Mouse (Mus musculus): Measurements from ENCODE around the gene 2310022B05Rik. TPM values are rescaled to one million over a fixed set of nuclear protein-coding genes. Genes with fewer than 3 reads are reported as not detected.

The 2310022B05Rik gene
- polyA plus RNA-seq, 1 experiment from 2014 or later = 24.4 TPM

DNA sequence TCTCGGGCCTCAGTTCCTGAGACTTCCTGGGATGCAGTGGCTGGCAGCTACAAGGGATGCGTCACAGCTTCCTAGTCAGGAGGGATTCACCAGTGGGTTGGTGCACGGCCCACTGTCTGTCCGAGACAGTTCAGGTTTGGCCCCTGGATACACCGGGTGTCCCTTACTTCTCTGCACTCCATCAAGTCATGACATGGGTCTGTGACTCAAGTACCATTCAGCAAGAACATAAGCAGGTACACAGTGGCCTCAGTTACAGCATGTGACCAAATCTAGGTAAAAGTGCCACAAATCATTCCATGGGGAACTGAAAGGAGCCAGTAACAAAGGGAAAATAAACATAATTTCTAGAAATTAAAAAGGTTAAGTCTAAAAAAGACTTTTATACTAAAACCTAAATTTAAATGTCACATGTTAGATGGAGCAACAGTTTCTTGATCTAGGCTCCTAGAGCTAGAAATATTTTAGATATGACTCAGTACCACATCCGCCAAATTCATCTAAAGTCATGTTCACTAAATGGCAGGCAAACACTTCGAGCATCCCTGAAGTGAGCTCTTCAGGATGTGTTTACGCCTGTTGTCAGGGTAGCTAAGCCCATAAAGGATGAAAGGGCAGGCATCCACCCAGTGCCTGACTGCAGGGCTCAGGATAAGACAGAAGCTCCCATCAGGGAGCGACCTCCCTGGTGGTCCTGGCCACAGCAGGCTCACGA lies 18.1 kb upstream of the 2310022B05Rik start:
- no peak for ATAC-seq
- Histone ChIP-seq H3K4me1 (replicated peaks) (0 out of 2 replicates have a peak, but pooled peaks cover 3% of the 10 kb centered on the region), H3K36me3 (peaks cover 20% of the 10 kb centered on the region), H3K27ac (no peak overlapping the region), H3K9ac (no peak overlapping the region), H3K27me3 (replicated peaks) (no peaks in the 10 kb centered on the region), H3K4me3 (replicated peaks) (no peak overlapping the region), H3K4me2 (replicated peaks) (no peak overlapping the region), H3K9me3 (no peaks in the 10 kb centered on the region)
- WGBS = 80% methylated on average over 10 of the region's 10 CpGs

DNA sequence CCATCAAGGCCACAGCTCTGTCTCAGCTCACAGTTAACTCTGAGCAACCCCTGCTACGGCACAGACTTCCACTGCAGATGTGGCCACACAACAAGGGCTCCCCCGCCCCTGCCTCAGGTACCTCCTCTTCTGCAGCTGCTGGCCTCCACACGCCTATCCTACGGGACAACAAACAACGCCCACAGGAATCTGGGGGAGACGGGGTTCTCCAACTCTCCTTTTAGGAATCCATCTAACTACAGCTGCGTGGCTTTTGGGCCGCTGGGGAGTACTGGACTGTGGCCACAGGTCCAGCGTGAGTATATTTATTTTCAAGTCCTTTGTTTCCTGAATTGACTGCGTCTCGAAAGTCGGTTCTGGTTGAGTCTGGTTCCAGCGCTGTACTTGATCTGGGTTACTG lies 15.1 kb upstream of the 2310022B05Rik start:
- Histone ChIP-seq H3K9ac (no peak overlapping the region), H3K9me3 (no peaks in the 10 kb centered on the region), H3K36me3 (peaks cover 20% of the 10 kb centered on the region), H3K27me3 (replicated peaks) (no peaks in the 10 kb centered on the region), H3K4me1 (replicated peaks) (0 out of 2 replicates have a peak, but pooled peaks cover 3% of the 10 kb centered on the region), H3K27ac (no peak overlapping the region), H3K4me3 (replicated peaks) (no peak overlapping the region), H3K4me2 (replicated peaks) (no peak overlapping the region)
- ATAC-seq = no peak
- WGBS = 91% methylated on average over 13 of the region's 13 CpGs

DNA sequence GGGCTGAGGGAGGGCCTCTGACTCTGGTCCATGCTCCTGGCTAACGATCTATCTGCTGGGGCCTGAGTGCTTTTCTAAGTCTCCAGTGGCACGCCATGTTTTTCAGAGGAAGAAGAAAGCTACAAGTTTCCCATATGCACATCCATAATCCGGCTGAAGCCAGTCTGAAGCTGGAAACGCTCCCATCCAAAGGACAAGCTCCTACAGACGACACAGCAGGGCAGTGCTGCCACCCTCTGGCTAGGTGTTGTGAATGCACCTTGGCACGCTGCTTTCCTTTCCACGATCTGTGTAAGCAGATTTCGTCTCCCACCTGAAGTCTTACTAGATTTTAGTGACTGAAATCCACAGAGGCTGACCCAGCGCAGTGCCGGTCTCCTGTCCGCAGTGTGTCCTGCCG lies 14.3 kb upstream of the 2310022B05Rik start:
- no peak overlapping the region for H3K27ac ChIP-seq
- peaks cover 20% of the 10 kb centered on the region for H3K36me3 ChIP-seq
- no peaks in the 10 kb centered on the region for H3K27me3 ChIP-seq (replicated peaks)
- H3K9ac ChIP-seq = no peak overlapping the region
- 45% methylated on average over 12 of the region's 12 CpGs for WGBS
- ATAC-seq = peak; percentile 82
- H3K4me1 ChIP-seq (replicated peaks) = 0 out of 2 replicates have a peak, but pooled peaks cover 3% of the 10 kb centered on the region
- no peak overlapping the region for H3K4me2 ChIP-seq (replicated peaks)
- H3K9me3 ChIP-seq = no peaks in the 10 kb centered on the region
- H3K4me3 ChIP-seq (replicated peaks) = no peak overlapping the region

DNA sequence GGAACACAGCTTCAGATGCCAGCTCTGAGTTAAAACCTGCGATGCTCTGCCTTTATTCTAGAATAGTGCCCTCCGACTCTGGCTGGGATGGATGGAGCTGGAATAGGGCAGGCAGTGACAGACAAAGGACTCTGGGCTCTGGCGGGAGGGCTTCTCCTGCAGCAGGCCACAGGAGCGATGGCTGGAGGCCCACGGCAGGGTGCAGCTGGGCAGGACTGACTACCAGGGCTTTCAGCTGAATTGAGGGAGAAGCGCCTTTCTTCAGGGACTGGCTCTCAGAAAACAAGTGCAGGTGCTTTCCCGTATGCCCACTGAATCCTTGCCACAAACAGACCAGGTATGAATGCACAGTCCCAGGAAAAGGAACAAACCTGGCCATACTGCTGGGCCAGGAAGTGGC lies 13.9 kb upstream of the 2310022B05Rik start:
- Histone ChIP-seq H3K27me3 (replicated peaks) (no peaks in the 10 kb centered on the region), H3K9me3 (no peaks in the 10 kb centered on the region), H3K4me1 (replicated peaks) (0 out of 2 replicates have a peak, but pooled peaks cover 3% of the 10 kb centered on the region), H3K4me3 (replicated peaks) (no peak overlapping the region), H3K9ac (no peak overlapping the region), H3K27ac (no peak overlapping the region), H3K4me2 (replicated peaks) (no peak overlapping the region), H3K36me3 (peaks cover 18% of the 10 kb centered on the region)
- peak; percentile 8; the same call in 1 of the 2 replicates for ATAC-seq
- 89% methylated on average over 7 of the region's 7 CpGs for whole genome bisulfite sequencing

DNA sequence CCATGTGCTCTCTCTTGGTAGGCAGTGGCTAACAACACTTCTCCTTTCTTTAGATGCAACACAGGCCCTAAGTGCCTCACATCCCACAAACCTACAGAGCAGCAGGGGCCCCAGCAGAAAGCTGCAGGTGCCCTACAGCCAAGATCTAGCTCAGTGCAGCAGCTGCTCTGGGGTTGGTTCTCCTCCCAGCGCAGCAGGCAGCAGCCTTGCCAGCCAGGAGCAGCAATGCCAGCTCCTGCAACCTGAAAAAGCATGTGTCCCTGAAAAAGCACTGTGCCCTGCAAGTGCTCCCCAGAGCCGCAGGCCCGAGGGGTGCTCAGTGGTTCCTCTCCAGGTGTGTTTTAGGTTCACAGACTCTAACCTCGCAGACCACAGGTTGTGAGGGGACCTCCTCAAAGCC lies 13.5 kb upstream of the 2310022B05Rik start:
- 0 out of 2 replicates have a peak, but pooled peaks cover 3% of the 10 kb centered on the region for H3K4me1 ChIP-seq (replicated peaks)
- WGBS = 95% methylated on average over 4 of the region's 4 CpGs
- H3K4me3 ChIP-seq (replicated peaks) = no peak overlapping the region
- H3K27ac ChIP-seq = no peak overlapping the region
- no peak overlapping the region for H3K4me2 ChIP-seq (replicated peaks)
- H3K27me3 ChIP-seq (replicated peaks) = no peaks in the 10 kb centered on the region
- H3K9me3 ChIP-seq = no peaks in the 10 kb centered on the region
- H3K36me3 ChIP-seq = peaks cover 14% of the 10 kb centered on the region; the same call in 1 of the 2 replicates
- H3K9ac ChIP-seq = no peak overlapping the region
- no peak for ATAC-seq

DNA sequence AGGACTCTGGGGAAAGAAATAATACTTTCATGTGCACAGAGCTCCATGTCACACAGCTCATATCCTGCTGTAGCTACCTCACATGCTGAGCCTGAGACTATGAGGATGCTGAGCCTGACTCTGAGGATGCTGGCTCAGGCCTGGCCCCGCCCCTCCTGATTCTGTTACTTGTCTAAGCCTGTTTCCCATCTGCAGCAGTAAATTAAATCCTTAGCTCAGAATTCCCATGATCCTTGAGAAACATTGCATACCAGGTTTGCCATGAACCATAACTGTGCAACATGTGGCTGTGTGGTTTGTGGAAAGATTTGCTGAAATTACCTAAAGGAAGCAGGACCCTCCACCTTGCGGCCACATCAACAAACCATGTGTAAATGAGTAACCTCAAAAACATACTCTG lies 9.2 kb upstream of the 2310022B05Rik start:
- Histone ChIP-seq H3K27me3 (replicated peaks) (no peaks in the 10 kb centered on the region), H3K4me1 (replicated peaks) (0 out of 2 replicates have a peak, but pooled peaks cover 2% of the 10 kb centered on the region), H3K4me2 (replicated peaks) (no peak overlapping the region), H3K9me3 (no peaks in the 10 kb centered on the region), H3K27ac (no peak overlapping the region), H3K9ac (no peak overlapping the region), H3K4me3 (replicated peaks) (no peak overlapping the region), H3K36me3 (no peaks in the 10 kb centered on the region)
- ATAC-seq = no peak
- 94% methylated on average over 2 of the region's 2 CpGs for WGBS

DNA sequence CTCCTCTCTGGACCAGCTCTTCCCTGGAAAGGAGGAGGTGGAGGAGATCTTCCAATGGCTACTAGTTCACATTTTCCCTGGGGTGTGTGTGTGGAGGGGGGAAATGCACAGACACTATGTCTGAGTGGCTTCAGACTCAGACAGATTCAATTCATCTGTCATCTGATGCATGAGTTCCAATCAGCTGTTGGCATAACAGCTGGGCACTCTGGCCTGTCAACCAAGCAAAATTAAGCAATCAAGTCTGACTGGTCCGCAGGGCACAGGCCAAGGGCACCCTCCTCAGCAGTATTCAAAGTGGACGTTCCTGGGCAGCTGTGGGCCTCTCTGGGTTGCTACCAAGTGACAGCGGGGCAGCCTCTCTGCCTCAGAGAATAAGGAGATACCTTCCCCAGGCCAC lies 5.6 kb upstream of the 2310022B05Rik start:
- H3K27me3 ChIP-seq (replicated peaks) = no peaks in the 10 kb centered on the region
- 76% methylated on average over 3 of the region's 3 CpGs for WGBS
- H3K4me3 ChIP-seq (replicated peaks) = no peak overlapping the region
- no peak for ATAC-seq
- no peak overlapping the region for H3K9ac ChIP-seq
- no peak overlapping the region for H3K27ac ChIP-seq
- H3K9me3 ChIP-seq = no peaks in the 10 kb centered on the region
- H3K36me3 ChIP-seq = no peaks in the 10 kb centered on the region
- peaks cover under 1% of the 10 kb centered on the region; the same call in 1 of the 2 replicates for H3K4me1 ChIP-seq (replicated peaks)
- no peak overlapping the region for H3K4me2 ChIP-seq (replicated peaks)

DNA sequence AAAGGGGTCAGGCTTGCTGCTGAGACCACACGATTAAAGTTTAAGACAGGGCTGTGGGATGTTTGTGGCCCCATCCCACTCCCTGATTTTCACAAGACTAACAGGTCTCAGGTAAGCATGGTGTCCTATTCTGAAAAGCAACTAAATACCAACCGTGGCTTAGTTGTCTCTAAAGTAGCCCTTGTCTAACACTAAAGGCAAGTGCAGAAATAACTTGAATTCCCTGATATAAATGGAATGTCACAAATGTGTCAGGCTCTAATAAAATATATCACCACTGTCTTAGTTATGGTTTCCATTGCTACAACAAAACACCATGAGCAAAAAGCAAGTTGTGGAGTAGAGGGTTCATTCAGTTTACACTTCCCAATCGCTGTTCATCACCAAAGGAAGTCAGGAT lies 1.2 kb upstream of the 2310022B05Rik start:
- ATAC-seq = no peak
- H3K27ac ChIP-seq = peak overlapping the region; percentile 93
- WGBS = 65% methylated on average over 3 of the region's 3 CpGs

DNA sequence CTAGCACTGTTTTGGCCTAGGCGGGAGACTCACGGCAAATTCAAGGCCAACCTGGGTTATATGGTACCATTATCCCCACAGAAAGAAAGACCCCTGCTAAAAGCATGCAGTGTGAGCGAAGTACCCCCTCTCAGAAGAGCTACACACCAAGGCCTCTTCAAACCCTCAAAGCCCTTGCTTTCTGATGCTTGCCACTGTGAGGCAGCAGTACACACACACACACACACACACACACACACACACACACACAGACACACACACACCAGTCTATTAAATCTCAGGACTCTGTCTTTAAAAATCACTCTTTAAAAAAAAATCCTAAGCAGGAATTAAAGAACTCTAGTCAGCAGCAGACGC lies 683 bp upstream of the 2310022B05Rik start:
- Histone ChIP-seq H3K27ac (peak overlapping the region; percentile 93), H3K36me3 (no peaks in the 10 kb centered on the region), H3K9ac (peak overlapping the region; percentile 89), H3K4me1 (replicated peaks) (peaks cover 30% of the 10 kb centered on the region), H3K9me3 (no peaks in the 10 kb centered on the region), H3K4me2 (replicated peaks) (peak overlapping the region; percentile 74), H3K27me3 (replicated peaks) (no peaks in the 10 kb centered on the region), H3K4me3 (replicated peaks) (peak overlapping the region; percentile 82)
- ATAC-seq = no peak
- WGBS = 30% methylated on average over 4 of the region's 4 CpGs

More for the DNA sequence above, 1.2 kb upstream of the 2310022B05Rik start:
- peaks cover 27% of the 10 kb centered on the region for H3K4me1 ChIP-seq (replicated peaks)
- 0 out of 2 replicates have a peak overlapping the region, but pooled peaks have one; percentile 74 for H3K4me2 ChIP-seq (replicated peaks)
- no peak overlapping the region for H3K4me3 ChIP-seq (replicated peaks)
- no peak overlapping the region for H3K9ac ChIP-seq
- no peaks in the 10 kb centered on the region for H3K36me3 ChIP-seq
- no peaks in the 10 kb centered on the region for H3K9me3 ChIP-seq
- H3K27me3 ChIP-seq (replicated peaks) = no peaks in the 10 kb centered on the region

DNA sequence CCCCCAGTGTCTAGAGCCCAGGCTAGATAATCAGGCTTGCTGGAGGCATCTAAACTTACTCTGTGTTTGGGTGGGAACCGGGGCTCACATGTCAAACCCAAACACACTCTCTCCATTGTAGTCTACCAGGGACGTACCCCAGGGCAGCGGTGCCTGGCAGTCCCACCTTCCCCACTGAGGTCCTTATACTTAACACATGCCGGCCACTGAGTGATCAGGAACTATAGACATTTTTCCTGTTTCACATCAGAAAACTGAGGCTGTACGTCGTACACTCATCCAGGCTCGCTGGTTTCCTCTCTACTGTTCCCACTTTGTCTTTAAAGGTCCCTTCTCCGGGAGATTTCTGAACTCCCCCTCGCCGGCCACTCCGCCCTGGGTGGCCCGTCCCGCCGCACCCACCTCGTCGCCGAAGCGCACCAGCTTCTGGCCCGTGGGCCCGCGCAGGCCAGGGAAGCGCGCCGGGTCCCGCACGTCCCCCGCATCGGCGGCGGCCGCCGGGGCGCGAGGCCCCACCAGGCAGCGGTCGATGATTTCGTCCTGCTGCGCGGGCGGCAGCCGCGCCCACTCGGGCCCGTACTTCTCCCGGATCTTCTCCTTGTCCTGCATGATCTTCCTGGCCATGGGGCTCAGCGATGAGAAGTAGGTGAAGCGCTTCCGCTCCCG lies 590 bp downstream of the 2310022B05Rik start:
- WGBS = under 1% methylated on average over 49 of the region's 49 CpGs
- Histone ChIP-seq H3K4me1 (replicated peaks) (peaks cover 39% of the 10 kb centered on the region), H3K9me3 (no peaks in the 10 kb centered on the region), H3K9ac (peak overlapping the region; percentile 89), H3K4me3 (replicated peaks) (peak overlapping the region; percentile 82), H3K4me2 (replicated peaks) (peak overlapping the region; percentile 74), H3K27me3 (replicated peaks) (no peaks in the 10 kb centered on the region), H3K36me3 (no peaks in the 10 kb centered on the region), H3K27ac (peak overlapping the region; percentile 93)
- ATAC-seq = peak; percentile 57

DNA sequence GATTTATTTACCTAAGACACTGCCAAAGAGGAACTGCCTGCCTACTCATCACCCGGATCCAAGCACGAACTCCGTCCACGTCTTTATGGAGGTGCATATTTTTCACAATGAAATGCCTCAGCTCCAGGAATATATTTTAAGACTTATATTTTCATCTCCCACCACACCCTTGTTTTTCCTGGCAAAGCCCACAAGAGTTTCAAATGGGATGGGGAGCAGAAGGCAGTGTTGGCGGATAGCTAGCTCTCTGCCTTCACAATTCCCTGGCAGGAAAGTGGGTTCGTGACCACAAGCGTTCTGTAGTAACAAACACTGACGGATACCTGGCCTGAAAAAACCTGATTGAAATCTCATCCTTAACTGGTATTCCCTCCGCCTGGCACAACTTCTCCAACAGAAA lies 1.4 kb downstream of the 2310022B05Rik start:
- no peaks in the 10 kb centered on the region for H3K27me3 ChIP-seq (replicated peaks)
- peak overlapping the region; percentile 74 for H3K4me2 ChIP-seq (replicated peaks)
- no peak overlapping the region for H3K27ac ChIP-seq
- no peaks in the 10 kb centered on the region for H3K36me3 ChIP-seq
- H3K9me3 ChIP-seq = no peaks in the 10 kb centered on the region
- peak overlapping the region; percentile 82 for H3K4me3 ChIP-seq (replicated peaks)
- H3K4me1 ChIP-seq (replicated peaks) = peaks cover 40% of the 10 kb centered on the region
- peak overlapping the region; percentile 89 for H3K9ac ChIP-seq
- no peak for ATAC-seq
- 20% methylated on average over 9 of the region's 9 CpGs for WGBS

DNA sequence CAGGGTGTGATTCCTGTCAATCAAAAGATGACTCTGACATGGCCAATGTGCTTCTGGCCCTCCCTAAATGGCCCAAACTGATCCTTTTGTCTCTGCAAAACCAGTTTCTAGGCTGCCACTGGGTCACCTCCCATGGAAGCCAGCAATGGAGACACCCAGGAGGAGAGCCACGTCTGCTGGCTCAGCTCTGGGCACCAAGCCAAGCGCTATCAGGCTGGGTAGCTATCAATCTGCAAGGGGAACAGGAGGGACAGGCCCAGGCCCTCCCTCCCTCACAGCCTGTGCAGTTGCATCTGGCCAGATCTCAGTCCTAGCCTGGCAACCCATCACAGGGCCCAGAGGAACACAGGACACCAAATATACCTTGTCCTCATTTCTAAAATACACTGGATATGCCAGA lies 4.8 kb downstream of the 2310022B05Rik start:
- Histone ChIP-seq H3K9me3 (no peaks in the 10 kb centered on the region), H3K4me3 (replicated peaks) (no peak overlapping the region), H3K36me3 (no peaks in the 10 kb centered on the region), H3K4me2 (replicated peaks) (no peak overlapping the region), H3K27me3 (replicated peaks) (no peaks in the 10 kb centered on the region), H3K9ac (no peak overlapping the region), H3K4me1 (replicated peaks) (peaks cover 55% of the 10 kb centered on the region), H3K27ac (0 out of 2 replicates have a peak overlapping the region, but pooled peaks have one; percentile 34)
- 28% methylated on average over 2 of the region's 2 CpGs for WGBS
- peak; percentile 79 for ATAC-seq
